Mouse (Mus musculus): ENCODE measurements around the gene Mov10.
"Not testable (repeated sequence)": the region's sequence is repeated elsewhere in the genome, so short reads cannot be mapped to it uniquely, and the experiment has no call there.

Mov10 gene

GRCm38 (mm10) chr3:104781471-104781903 is 36.9 kb downstream of the Mov10 start, which contains the start of gene Fam19a3:
Gene Fam19a3 (minus strand): TSS chr3:104781840.
- DNase-seq (ENCODE audit: low spot score in 2 of 2), result no peak

GRCm38 (mm10) chr3:104780561-104781420 is 37.6 kb downstream of the Mov10 start, which contains the start of gene Ppm1j:
Gene Ppm1j (plus strand): TSS chr3:104781056.
- DNase-seq (ENCODE audit: low spot score in 2 of 2), result peak; percentile 50 to 75

DNA sequence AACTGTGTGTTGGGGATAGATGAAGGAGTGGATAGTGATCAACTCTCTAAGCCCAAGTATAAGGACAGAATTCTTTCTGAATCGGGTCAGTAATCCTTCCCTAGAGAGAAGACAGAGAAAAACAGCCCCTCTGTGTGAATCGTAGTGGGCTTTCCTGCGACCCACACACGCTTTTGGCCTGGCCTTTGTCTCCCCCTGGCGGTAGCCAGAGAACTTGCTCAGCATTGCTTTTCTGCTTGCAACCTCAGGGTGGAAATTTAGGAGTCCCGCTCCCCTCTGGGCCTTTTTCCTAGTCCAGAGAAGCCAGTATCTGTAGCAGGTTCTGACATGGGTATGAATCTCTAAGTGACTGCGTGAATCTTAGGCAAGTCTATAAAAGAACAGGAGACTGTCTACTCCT is 38.4 kb downstream of the Mov10 start:
- DNase-seq (ENCODE audit: low spot score in 2 of 2), result peak in 1 of 2 experiments; percentile 47

DNA sequence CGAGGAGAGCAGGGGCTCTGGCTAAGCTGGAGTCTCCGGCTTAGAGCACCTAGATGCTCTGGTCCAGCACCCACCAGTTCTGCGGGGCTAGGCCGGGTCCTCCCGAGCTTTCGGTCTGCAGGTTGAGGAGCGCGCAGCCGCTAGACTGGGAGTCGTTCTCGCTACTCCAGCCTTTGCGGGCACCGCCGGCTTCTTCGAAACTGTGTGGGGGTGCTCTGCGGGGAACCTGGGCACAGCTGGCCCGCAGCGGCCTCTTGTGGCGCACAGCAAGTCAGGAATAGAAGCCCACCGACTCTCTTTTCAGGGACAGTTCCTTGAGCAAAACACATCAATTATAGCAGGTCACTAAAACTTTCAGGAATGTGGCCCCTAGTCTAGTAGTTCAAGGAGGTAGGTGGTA is 41.0 kb downstream of the Mov10 start:
- no peak for DNase-seq (ENCODE audit: low spot score in 2 of 2)

DNA sequence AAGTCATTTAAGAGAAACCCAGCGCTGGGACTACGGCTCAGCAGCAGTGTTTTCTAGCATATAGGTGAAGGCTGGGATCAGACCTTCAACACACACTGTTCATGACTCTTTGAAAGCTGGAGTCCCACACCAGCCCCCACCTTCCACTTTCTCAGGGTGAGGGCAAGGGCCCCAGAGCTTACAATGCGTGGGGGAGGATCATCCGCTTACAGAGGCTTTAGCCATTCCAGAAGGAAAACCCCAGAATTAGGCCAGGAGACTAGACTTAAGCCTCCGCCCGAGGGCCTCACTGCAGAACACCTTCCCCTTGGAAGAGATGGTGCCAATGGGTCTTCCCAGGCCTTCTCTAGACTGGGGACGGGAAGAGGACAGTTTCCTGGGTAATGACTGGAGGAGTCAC is 45.1 kb downstream of the Mov10 start:
- no peak for DNase-seq (ENCODE audit: low spot score in 2 of 2)

GRCm38 (mm10) chr3:104771460-104771859 is 46.9 kb downstream of the Mov10 start:
- no peak for DNase-seq (ENCODE audit: low spot score in 2 of 2)

GRCm38 (mm10) chr3:104770918-104771317 is 47.4 kb downstream of the Mov10 start:
- no peak for DNase-seq (ENCODE audit: low spot score in 2 of 2)

DNA sequence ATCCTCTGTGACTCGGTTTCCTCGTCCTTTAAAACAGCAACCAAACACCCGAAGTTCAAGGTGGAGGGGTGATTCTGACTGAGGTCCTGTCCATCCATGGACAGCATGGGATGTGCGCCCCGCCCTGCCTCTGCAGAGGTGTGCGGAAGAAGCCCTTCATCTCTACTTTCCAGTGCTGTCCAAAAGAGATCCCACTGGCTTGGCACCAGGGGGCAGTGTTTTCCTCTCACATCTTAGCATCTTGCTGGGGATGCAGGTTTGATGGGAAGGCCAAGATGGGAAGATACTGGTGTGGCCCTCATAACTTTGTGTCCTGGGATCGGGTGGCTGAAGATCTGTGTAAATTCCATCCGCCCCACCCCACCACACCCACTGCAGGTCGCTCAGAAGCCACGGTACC is 48.3 kb downstream of the Mov10 start:
- DNase-seq (ENCODE audit: low spot score in 2 of 2), result no peak

- DNase-seq (ENCODE audit: low spot score in 2 of 2), result no peak
These were observed 49.2 kb downstream of the Mov10 start for GRCm38 (mm10) chr3:104769135-104769534.

GRCm38 (mm10) chr3:104767716-104768115 is 50.6 kb downstream of the Mov10 start:
- no peak for DNase-seq (ENCODE audit: low spot score in 2 of 2)

DNA sequence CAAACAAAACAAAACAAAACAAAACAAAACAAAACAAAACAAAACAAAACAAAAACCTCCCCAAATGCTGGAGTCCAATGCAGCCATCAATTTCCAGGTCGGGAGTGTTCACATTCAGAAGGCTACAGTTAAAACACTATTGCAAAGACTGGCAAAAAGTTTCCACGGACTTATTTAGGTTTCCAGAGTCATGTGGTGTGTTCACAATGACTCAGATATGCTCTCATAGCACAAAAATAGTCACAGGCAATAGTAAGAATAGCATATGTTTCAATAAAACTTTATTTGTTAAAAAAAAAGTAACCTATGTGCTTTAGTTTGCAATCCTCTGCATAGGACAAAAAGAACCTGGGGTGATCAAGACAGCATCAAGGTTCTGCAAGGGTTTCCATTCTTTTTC is 51.2 kb downstream of the Mov10 start:
- no peak for DNase-seq (ENCODE audit: low spot score in 2 of 2)

- no peak for DNase-seq (ENCODE audit: low spot score in 2 of 2)
These were observed 53.3 kb downstream of the Mov10 start for GRCm38 (mm10) chr3:104765021-104765420.

DNA sequence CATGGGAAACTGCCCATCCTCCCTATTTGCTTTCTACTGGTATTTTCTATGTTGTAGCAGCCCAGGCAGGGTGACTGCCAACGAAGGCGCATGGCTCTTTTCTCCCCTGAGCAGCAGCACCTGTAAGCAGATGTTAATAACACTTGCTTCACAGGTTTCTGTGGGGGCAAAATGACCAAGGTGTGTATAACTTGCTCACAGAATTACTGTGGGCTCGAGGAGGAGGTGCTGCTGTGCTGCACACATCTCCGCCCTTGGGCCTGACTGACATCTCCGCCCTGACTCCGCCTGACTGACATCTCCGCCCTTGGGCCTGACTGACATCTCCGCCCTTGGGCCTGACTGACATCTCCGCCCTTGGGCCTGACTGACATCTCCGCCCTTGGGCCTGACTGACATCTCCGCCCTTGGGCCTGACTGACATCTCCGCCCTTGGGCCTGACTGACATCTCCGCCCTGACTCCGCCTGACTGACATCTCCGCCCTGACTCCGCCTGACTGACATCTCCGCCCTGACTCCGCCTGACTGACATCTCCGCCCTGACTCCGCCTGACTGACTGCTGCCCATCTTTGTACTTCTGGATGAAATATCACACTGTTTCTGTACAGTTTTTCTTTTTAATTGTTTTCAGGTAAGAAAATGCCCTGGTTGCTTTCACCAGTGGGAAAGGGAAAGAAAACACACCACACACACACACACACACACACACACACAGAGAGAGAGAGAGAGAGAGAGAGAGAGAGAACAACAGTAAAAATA is 56.1 kb downstream of the Mov10 start:
- DNase-seq (ENCODE audit: low spot score in 2 of 2), result peak in 1 of 2 experiments; percentile 35

- no peak for DNase-seq (ENCODE audit: low spot score in 2 of 2)
These were observed 59.5 kb downstream of the Mov10 start for GRCm38 (mm10) chr3:104758869-104759268.

- peak; percentile 56 to 88 for DNase-seq (ENCODE audit: low spot score in 2 of 2)
These were observed 60.0 kb downstream of the Mov10 start for GRCm38 (mm10) chr3:104758406-104758805.

DNA sequence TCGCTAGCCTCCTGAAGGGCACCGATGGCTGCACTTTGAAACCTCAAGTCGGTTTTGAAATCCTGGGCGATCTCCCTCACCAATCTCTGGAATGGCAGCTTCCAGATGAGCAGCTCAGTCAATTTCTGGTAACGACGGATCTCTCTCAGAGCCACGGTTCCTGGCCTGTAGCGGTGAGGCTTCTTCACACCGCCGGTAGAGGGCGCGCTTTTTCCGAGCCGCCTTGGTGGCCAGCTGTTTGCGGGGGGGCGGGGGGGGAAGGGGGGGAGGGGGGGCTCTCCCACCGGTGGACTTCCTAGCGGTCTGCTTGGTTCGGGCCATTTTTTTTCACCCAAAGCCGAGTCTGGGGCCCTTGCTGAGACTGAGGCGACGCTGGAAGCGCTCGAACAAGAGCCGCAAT is 65.5 kb downstream of the Mov10 start:
- DNase-seq (ENCODE audit: low spot score in 2 of 2), result not testable (repeated sequence)

Data from spleen, postnatal 4 days (tissue).